Comparison of ENCODE assay signal across 24 mouse cellular contexts in the genomic region with DNA sequence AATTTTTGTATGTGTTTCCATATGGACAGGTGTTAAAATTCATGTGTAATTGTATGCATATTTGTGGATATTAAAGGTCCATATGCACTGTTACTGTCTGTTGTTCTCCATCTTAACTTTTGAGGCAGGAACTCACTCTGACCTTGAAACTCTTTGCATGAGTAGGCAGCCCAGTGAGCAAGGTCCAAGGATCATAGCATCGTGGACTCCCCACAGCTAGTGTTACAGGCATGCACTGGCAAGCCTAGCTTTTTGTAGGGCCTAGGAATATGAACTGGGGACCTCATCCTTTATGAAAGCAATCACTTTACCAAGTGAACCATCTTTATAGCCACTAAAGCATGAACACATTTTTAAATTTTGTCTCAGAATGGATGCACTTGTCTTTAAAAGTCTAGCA.
"Had no signal": no experiment of that assay in that cellular context is flagged by ENCODE, and none has a peak within 500 bp of the region (broad histone marks: within the 10 kb centered on the region; RNA-seq: fewer than 3 reads in every experiment).

No protein-coding gene starts in this region.

- H3K4me3 ChIP-seq: forebrain, embryonic 15.5 days; heart, adult 2 months; heart, embryonic 15.5 days; hindbrain, embryonic 13.5 days; hindbrain, embryonic 15.5 days; layer of hippocampus, adult 2 months; left cerebral cortex, adult 2 months; limb, embryonic 10.5 days; limb, embryonic 12.5 days; liver, embryonic 13.5 days; liver, embryonic 15.5 days had no signal

- ATAC-seq: forebrain, embryonic 15.5 days; forebrain, postnatal 0 days; hindbrain, postnatal 0 days; intestine, embryonic 16.5 days; liver, postnatal 0 days had no signal

- DNase-seq: forebrain, postnatal 0 days; gastrocnemius, postnatal 14 days; gastrocnemius, postnatal 36 days; heart, adult 11 months; heart, adult 2 months; heart, postnatal 14 days; heart, postnatal 36 days; liver; liver, embryonic 13.5 days; liver, postnatal 0 days had no signal

- H3K4me1 ChIP-seq: forebrain, embryonic 15.5 days; heart, embryonic 13.5 days; heart, embryonic 15.5 days; hindbrain, embryonic 13.5 days; hindbrain, embryonic 15.5 days; limb, embryonic 10.5 days; limb, embryonic 12.5 days; liver, embryonic 13.5 days; liver, embryonic 15.5 days had no signal

- H3K36me3 ChIP-seq: forebrain, embryonic 15.5 days; heart, embryonic 13.5 days; heart, embryonic 15.5 days; hindbrain, embryonic 13.5 days; hindbrain, embryonic 15.5 days; limb, embryonic 10.5 days; limb, embryonic 12.5 days; liver, embryonic 13.5 days; liver, embryonic 15.5 days had no signal

- H3K4me2 ChIP-seq: forebrain, embryonic 15.5 days; heart, embryonic 11.5 days; hindbrain, embryonic 15.5 days; liver, embryonic 11.5 days; liver, embryonic 13.5 days; liver, embryonic 15.5 days had no signal

- H3K9me3 ChIP-seq: forebrain, embryonic 15.5 days; heart, embryonic 13.5 days; heart, embryonic 15.5 days; hindbrain, embryonic 13.5 days; hindbrain, embryonic 15.5 days; limb, embryonic 10.5 days; limb, embryonic 12.5 days; liver, embryonic 13.5 days; liver, embryonic 15.5 days had no signal

- H3K27me3 ChIP-seq: forebrain, embryonic 15.5 days; heart, embryonic 13.5 days; heart, embryonic 15.5 days; hindbrain, embryonic 13.5 days; hindbrain, embryonic 15.5 days; limb, embryonic 12.5 days; liver, embryonic 13.5 days; liver, embryonic 15.5 days had no signal

- H3K27ac ChIP-seq: forebrain, embryonic 15.5 days; heart, adult 2 months; heart, embryonic 13.5 days; heart, embryonic 15.5 days; hindbrain, embryonic 13.5 days; hindbrain, embryonic 15.5 days; hindbrain, postnatal 0 days; layer of hippocampus, adult 2 months; left cerebral cortex, adult 2 months; limb, embryonic 10.5 days; limb, embryonic 12.5 days; liver, embryonic 13.5 days; liver, embryonic 15.5 days had no signal

- H3K9ac ChIP-seq: forebrain, embryonic 15.5 days; forebrain, postnatal 0 days; heart, embryonic 13.5 days; heart, embryonic 15.5 days; hindbrain, embryonic 13.5 days; hindbrain, embryonic 15.5 days; limb, embryonic 12.5 days; liver, embryonic 13.5 days; liver, embryonic 15.5 days; liver, postnatal 0 days had no signal
